Mouse (Mus musculus): ENCODE measurements at regions not wholly inside any gene's neighbourhood (a gene's known extent, or its start where the extent isn't known, plus 50 kb on each side); places are given as distances from the start of the nearest gene placed in this dataset.

DNA sequence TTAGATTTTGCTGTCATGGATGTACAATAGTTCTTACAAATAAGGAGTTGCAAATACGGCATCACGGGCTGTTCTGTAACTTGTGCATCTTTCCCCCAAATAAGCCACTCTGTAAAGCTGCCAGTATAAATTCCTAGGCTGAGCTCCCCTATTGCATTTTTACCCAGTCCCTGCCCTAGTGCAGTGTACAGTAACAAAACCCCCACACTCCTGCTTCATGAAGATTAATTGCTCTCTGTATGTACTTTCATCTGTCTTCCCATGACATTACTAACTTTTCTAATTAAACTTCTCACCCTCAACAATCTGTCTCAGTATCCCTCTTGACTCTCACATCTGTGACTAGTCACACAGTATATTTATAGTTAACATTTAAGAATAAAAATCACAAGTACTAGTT is 73.4 kb downstream of the Tm4sf1 start:
- DNase-seq (ENCODE audit: low spot score in 2 of 2), result no peak

- DNase-seq (ENCODE audit: low spot score in 2 of 2), result no peak
Measured at GRCm38 (mm10) chr3:57223773-57224172, 78.0 kb downstream of the Tm4sf1 start.

GRCm38 (mm10) chr3:57222318-57222914 is 79.4 kb downstream of the Tm4sf1 start:
- DNase-seq (ENCODE audit: low spot score in 2 of 2), result peak in 1 of 2 experiments; percentile 44

DNA sequence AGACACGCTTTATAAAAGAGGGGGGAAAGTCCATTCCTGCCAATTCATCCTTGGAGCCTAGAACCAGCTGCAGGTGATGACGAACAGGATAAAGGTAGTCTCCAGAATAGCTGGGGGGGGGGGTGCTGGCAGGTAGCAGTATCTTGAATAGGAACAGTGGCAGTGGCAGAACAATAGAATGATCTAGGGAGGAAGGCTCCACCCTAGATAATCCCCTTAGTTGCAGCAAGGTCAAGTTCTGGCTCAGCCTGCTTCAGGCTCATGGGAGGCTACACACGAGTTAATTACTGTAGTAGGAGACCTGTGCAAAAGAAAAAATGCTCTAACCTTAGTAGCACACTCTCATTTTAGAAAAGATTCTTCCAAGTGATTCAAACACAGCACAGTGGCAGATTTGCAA is 83.4 kb downstream of the Tm4sf1 start:
- no peak for DNase-seq (ENCODE audit: low spot score in 2 of 2)

- peak in 1 of 2 experiments; percentile 34 for DNase-seq (ENCODE audit: low spot score in 2 of 2)
Measured at GRCm38 (mm10) chr3:57204066-57204723, 97.6 kb downstream of the Tm4sf1 start.

DNA sequence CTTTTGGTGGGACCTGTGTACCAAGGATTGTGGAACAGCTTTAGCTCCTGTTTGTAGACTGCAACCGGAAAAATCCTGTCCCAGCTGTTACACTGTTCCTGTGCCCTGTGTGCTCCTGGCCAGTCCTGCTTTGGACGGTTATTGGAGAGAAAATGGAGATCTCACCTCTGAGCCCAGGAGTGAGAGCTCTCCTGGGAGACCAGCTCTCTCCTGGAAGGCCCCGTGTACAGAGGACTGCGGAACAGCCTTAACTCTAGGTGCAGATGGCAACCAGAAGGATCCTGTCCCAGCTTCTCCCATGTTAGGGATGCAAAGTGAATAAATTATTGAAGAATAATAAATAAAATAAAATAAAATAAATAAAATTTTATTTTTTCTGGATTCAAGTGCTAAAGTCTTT is 98.4 kb downstream of the Tm4sf1 start:
- no peak for DNase-seq (ENCODE audit: low spot score in 2 of 2)

DNA sequence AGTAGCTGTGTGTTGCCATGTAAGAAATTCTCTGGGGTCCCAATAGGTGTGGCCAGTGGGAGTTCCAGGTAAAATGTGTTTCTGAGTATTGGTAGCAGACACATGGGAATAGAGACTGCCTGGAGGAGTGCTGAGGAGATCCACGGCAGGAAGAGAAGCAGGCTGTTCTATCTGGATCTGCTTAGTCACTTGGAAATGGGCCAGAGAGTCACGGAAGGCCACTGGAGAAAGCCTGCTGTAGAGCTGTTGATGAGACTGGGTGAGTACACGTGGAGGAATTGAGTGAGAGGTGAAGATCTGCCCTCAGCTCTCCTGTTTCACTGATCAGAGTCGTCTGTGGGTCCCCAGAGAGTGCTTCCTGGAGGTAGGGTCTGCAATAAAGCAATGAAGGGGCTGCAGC is 120.2 kb downstream of the Tm4sf1 start:
- DNase-seq (ENCODE audit: low spot score in 2 of 2), result peak in 1 of 2 experiments; percentile 9

DNA sequence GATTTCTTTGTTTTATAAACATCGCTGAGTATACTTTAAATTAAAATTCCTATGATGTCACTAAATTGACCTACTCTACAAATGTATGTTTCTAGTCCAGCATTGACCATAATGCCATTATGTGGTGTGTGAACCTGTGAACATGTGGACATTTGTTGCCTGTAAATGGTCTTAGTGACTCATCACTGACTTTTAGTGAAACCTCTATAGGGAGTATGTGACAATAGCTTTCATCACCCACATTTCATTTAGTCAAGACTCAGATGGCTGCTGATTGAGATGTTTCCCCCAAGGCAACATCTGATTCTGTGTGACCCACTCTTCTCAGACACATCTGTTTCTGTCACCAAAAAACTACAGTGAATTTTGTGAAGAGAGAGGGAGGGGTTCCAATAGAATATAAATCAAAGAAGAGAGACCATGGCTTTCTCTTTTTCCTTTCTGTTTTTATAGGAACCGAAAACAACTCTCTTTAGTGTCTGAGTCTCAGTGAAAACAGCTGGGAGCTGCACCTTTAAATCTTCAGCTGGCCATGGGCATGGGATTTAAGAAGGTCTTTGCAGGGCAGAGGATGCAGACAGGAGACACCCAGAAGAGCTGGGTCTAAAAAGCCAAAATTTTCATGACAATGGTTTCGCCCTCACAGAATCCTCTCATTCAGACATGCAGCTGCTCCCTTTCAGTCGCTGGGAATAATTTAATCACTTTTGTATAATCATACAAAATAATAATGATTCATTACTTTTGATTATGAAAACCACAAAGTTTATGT is 148.4 kb downstream of the Tm4sf1 start:
- no peak for DNase-seq (ENCODE audit: low spot score in 2 of 2)

- DNase-seq (ENCODE audit: low spot score in 2 of 2), result no peak
Measured at GRCm38 (mm10) chr3:57149156-57149555, 152.6 kb downstream of the Tm4sf1 start.

DNA sequence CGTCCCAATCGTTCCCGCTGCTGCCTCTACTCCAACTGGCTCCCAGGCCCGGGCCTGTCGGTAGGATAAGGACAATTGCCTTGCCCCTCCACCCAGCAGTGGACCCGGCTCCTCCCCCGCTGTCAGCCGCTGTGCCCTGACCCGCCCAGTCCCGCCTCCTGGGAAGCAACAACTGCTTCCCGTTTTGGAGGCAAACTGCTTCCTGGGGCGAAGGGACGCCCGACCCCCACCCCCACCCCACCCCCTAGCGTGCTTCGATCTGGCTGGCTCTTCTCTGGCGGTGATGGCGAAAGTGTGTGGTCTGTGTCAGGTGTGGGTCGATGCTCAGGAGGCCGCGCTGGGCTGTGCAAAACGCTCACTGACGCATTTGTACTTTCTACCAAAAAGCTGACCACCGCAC is 164.9 kb downstream of the Tm4sf1 start:
- DNase-seq (ENCODE audit: low spot score in 2 of 2), result peak in 1 of 2 experiments; percentile 17

- no peak for DNase-seq (ENCODE audit: low spot score in 2 of 2)
Measured at GRCm38 (mm10) chr3:57128606-57129005, 173.2 kb downstream of the Tm4sf1 start.

GRCm38 (mm10) chr3:57125792-57126485 is 175.8 kb downstream of the Tm4sf1 start:
- DNase-seq (ENCODE audit: low spot score in 2 of 2), result no peak

GRCm38 (mm10) chr3:57118016-57118415 is 183.8 kb downstream of the Tm4sf1 start:
- DNase-seq (ENCODE audit: low spot score in 2 of 2), result no peak

GRCm38 (mm10) chr3:57102254-57102653 is 199.5 kb downstream of the Tm4sf1 start:
- DNase-seq (ENCODE audit: low spot score in 2 of 2), result no peak

DNA sequence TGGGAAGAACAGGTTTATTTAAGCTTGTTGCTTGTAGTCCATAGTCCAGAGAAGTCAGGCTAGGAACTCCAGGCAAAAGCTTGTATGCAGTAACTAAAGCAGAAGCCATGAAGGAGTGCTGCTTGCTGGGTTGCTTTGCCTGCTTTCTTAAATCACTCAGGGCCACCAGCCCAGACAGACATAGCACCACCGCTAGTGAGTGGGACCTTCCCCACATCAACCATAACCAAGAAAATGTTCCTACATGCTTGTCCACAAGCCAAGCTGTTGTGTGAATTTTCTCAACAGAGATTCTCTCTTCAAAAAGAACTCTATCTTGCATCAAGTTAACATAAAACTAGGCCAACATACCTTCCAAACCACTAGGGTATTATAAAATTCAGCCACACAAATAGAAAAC is 201.3 kb downstream of the Tm4sf1 start:
- DNase-seq (ENCODE audit: low spot score in 2 of 2), result no peak

DNA sequence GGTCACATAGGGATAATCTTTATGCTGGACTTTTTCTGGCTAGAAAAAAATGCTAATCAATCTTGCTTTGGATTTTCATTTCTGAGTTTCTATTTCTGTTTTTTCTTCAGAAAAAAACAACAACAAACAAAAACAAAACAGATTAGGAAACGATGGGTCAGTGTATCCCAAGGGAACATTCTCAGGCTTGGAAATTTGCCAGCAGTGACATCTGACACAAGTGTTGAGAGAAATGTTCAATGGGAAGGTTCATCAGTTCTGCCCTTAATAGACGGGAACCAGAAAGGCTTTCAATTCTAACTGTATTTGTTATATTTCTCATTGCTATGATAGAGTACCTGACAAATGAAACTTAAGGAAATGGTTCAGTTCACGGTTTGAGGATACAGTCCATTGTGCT is 206.9 kb downstream of the Tm4sf1 start:
- DNase-seq (ENCODE audit: low spot score in 2 of 2), result no peak

GRCm38 (mm10) chr3:57093201-57093940 is 208.4 kb downstream of the Tm4sf1 start:
- DNase-seq (ENCODE audit: low spot score in 2 of 2), result no peak

DNA sequence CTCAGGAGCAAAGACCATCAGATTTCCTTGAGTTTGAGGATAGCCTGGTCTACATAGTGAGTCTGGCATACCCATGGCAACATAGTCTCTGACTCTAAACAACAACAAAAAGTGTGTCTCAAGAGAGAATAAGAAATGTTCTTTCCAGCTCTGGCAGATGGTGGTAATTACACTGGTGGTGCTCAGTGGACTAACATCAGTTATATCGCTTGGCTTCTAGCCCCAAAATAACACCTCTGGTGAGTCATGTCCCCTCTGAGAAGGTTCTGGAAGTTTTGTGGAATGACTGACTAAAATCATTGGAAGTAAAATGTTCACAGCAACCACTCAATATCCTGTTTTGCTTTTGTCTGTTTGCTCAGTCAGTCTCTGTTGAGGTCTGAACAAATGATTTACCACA is 227.3 kb downstream of the Tm4sf1 start:
- no peak for DNase-seq (ENCODE audit: low spot score in 2 of 2)

- DNase-seq (ENCODE audit: low spot score in 2 of 2), result no peak
Measured at GRCm38 (mm10) chr3:57073962-57074506, 227.8 kb downstream of the Tm4sf1 start.

DNA sequence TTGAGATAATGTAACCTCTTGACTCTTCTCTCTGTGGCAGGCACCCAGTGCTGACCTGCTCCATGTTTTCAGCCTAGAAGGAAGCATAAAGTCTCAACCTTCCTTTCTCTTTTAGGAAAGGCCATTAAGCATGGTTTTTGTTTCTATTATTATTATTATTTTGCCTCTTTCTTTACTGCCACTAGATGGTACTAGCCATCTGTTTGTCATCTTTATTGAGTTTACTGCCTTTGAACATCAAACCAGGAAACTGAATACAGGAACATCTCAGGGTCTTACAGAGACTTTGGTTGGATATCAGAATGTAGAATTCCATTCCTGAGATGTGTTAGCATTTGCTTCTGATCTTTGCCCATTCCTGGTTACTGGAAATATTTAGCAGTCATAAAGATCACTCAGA is 268.8 kb downstream of the Tm4sf1 start:
- DNase-seq (ENCODE audit: low spot score in 2 of 2), result no peak

DNA sequence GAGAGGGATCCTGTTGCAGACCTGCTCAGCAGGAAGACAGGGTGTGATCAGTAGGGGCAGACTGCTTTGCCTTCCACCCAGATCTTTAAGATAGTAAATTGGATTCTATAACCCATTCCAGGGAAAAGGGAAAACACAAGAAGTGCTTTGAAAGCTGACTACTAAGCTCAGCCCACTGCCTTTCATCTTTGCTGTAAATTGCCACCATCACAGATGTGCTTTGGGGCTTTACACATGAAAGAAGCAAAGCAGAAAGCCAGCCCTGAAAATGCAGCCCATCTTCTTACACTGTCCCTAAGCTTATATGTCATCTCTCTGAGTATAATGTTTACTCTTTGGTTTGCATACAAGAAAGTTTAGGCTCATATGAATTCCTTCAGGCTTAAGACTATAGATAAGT is 283.6 kb downstream of the Tm4sf1 start:
- DNase-seq (ENCODE audit: low spot score in 2 of 2), result no peak
